Mouse (Mus musculus): ENCODE results near the gene Tmem119. TPM values are rescaled to one million over a fixed set of nuclear protein-coding genes. Genes with fewer than 3 reads are reported as not detected.

Tmem119 gene
- polyA plus RNA-seq, 1 experiment, result 1.2 TPM

DNA sequence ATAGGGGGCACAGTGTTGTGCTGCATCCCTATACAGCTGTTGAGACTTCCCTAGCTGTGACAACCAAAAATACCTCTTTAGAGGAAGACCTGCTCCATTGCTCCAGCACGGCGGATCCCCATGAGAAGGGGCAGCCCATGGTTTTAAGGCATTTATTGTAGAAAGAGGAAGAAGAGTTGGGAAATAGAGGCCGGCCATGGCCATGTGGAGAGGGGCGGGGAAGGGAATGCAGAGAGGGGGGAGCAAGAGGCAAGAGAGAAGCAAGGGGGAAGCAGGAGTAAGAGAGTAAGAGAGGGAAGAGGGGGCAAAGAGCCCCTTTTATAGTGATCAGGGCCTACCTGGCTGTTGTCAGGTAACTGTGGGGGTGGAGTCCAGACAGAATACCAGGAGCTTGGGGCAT, 9.8 kb upstream of the Tmem119 start:
- TF ChIP-seq CTCF (IDR thresholded peaks at IDR 0.05; ENCODE audit: low read depth, low read length), result no peak
- TF ChIP-seq EP300 (IDR thresholded peaks at IDR 0.05; ENCODE audit: insufficient read depth, low read depth, low read length), result no peak
- TF ChIP-seq POLR2A (IDR thresholded peaks at IDR 0.05; ENCODE audit: insufficient read depth, low read length), result no peak
- Histone ChIP-seq H3K27me3 (ENCODE audit: control insufficient read depth, insufficient read depth, low read length, poor library complexity, severe bottlenecking) (no peaks in the 10 kb centered on the region), H3K4me3 (ENCODE audit: low read depth, low read length) (no peak overlapping the region), H3K9me3 (replicated peaks; ENCODE audit: control insufficient read depth, insufficient read depth, low read length, poor library complexity, severe bottlenecking) (no peaks in the 10 kb centered on the region), H3K36me3 (ENCODE audit: control insufficient read depth, insufficient read depth, low read length, poor library complexity, severe bottlenecking) (no peaks in the 10 kb centered on the region), H3K27ac (ENCODE audit: insufficient read depth, low read length) (no peak overlapping the region), H3K4me1 (ENCODE audit: control insufficient read depth, insufficient read depth, low read length) (peaks cover 3% of the 10 kb centered on the region), H3K9ac (ENCODE audit: low read depth, poor library complexity, severe bottlenecking) (no peak overlapping the region)

DNA sequence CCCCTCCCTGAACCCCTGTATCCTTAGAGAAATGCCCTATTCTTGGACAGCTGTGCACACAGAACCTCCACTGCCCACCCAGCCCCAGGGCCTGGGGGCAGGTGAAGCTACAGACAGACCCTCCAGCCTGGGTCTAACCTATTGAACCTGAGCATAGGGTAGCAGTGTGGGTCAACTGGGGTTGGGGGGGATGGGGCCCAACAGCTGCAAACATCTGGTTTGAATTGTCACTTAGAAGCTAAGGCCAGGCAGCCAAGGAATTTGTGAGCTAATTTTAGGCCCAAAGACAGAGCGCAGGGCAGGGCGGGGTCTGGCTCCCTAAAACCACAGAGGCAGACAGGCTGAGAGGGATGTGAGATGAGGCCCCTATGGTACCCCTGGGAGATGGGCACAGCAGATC, 7.9 kb upstream of the Tmem119 start:
- Histone ChIP-seq H3K4me3 (ENCODE audit: low read depth, low read length) (no peak overlapping the region), H3K9ac (ENCODE audit: low read depth, poor library complexity, severe bottlenecking) (no peak overlapping the region), H3K4me1 (ENCODE audit: control insufficient read depth, insufficient read depth, low read length) (no peaks in the 10 kb centered on the region), H3K27me3 (ENCODE audit: control insufficient read depth, insufficient read depth, low read length, poor library complexity, severe bottlenecking) (no peaks in the 10 kb centered on the region), H3K36me3 (ENCODE audit: control insufficient read depth, insufficient read depth, low read length, poor library complexity, severe bottlenecking) (no peaks in the 10 kb centered on the region), H3K27ac (ENCODE audit: insufficient read depth, low read length) (no peak overlapping the region), H3K9me3 (replicated peaks; ENCODE audit: control insufficient read depth, insufficient read depth, low read length, poor library complexity, severe bottlenecking) (no peaks in the 10 kb centered on the region)
- TF ChIP-seq CTCF (IDR thresholded peaks at IDR 0.05; ENCODE audit: low read depth, low read length) (no peak), EP300 (IDR thresholded peaks at IDR 0.05; ENCODE audit: insufficient read depth, low read depth, low read length) (no peak), POLR2A (IDR thresholded peaks at IDR 0.05; ENCODE audit: insufficient read depth, low read length) (no peak)

DNA sequence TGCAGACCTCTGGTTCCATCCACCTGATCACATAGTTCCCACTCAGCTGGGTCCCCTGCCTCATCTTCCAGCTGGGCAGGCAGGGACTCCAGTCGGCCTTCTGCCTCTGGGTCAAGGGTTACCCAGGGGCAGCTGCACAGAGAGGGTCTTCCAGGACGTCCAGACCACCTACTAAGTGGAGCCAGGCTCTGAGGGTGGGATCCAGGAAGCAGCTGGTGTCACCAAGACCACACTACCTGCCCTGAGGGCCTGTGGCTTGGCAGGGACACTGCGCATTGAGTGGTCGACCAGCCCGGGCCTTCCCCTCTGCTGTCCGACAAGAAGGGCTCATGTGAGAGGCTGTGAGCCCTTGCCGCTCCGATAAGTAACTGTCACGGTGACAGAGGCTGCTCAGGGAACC, 7.4 kb upstream of the Tmem119 start:
- TF ChIP-seq CTCF (IDR thresholded peaks at IDR 0.05; ENCODE audit: low read depth, low read length) (no peak), POLR2A (IDR thresholded peaks at IDR 0.05; ENCODE audit: insufficient read depth, low read length) (no peak), EP300 (IDR thresholded peaks at IDR 0.05; ENCODE audit: insufficient read depth, low read depth, low read length) (no peak)
- Histone ChIP-seq H3K27ac (ENCODE audit: insufficient read depth, low read length) (no peak overlapping the region), H3K4me1 (ENCODE audit: control insufficient read depth, insufficient read depth, low read length) (no peaks in the 10 kb centered on the region), H3K36me3 (ENCODE audit: control insufficient read depth, insufficient read depth, low read length, poor library complexity, severe bottlenecking) (no peaks in the 10 kb centered on the region), H3K27me3 (ENCODE audit: control insufficient read depth, insufficient read depth, low read length, poor library complexity, severe bottlenecking) (no peaks in the 10 kb centered on the region), H3K4me3 (ENCODE audit: low read depth, low read length) (no peak overlapping the region), H3K9ac (ENCODE audit: low read depth, poor library complexity, severe bottlenecking) (no peak overlapping the region), H3K9me3 (replicated peaks; ENCODE audit: control insufficient read depth, insufficient read depth, low read length, poor library complexity, severe bottlenecking) (no peaks in the 10 kb centered on the region)

DNA sequence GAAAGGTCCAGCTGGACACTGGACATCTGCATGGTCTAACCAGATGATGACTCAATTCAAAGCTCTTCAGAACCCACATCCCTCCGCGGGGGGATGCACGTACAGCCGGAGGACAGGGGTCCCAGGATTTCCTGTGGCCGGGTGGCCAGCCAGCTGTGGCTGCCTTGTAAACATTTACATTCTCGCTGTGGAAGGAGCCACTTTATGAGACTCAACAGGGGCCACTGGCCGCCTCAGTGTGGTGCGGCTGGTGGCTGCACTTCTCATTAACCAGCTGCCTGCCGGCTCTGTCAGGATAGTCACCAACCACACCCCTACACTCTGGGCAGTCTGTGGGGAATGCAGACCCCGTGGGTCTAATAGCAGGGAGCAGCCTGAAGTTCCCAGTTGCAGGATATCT, 6.1 kb upstream of the Tmem119 start:
- Histone ChIP-seq H3K4me1 (ENCODE audit: control insufficient read depth, insufficient read depth, low read length) (no peaks in the 10 kb centered on the region), H3K27ac (ENCODE audit: insufficient read depth, low read length) (no peak overlapping the region), H3K9ac (ENCODE audit: low read depth, poor library complexity, severe bottlenecking) (no peak overlapping the region), H3K27me3 (ENCODE audit: control insufficient read depth, insufficient read depth, low read length, poor library complexity, severe bottlenecking) (no peaks in the 10 kb centered on the region), H3K9me3 (replicated peaks; ENCODE audit: control insufficient read depth, insufficient read depth, low read length, poor library complexity, severe bottlenecking) (no peaks in the 10 kb centered on the region), H3K4me3 (ENCODE audit: low read depth, low read length) (no peak overlapping the region), H3K36me3 (ENCODE audit: control insufficient read depth, insufficient read depth, low read length, poor library complexity, severe bottlenecking) (no peaks in the 10 kb centered on the region)
- TF ChIP-seq CTCF (IDR thresholded peaks at IDR 0.05; ENCODE audit: low read depth, low read length) (no peak), POLR2A (IDR thresholded peaks at IDR 0.05; ENCODE audit: insufficient read depth, low read length) (no peak), EP300 (IDR thresholded peaks at IDR 0.05; ENCODE audit: insufficient read depth, low read depth, low read length) (no peak)

DNA sequence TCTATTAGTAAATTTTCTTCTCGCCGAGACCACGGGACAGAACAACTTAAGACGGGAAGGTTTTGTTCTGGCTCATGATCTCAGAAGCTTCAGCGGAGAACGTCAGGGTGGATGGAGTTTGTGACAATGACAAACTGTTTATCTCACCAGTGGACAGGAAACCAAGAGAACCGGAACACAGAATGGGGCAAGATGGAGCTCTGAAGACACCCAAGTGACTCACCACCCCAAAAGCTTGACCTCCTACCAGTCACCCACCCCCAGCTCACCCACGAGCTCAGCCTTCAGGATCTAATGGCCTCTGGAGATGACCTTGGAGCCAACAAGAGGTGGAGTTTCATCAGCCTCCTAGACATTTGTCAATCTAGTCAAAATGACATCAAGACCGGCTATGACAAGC, 5.0 kb upstream of the Tmem119 start:
- Histone ChIP-seq H3K36me3 (ENCODE audit: control insufficient read depth, insufficient read depth, low read length, poor library complexity, severe bottlenecking) (no peaks in the 10 kb centered on the region), H3K27me3 (ENCODE audit: control insufficient read depth, insufficient read depth, low read length, poor library complexity, severe bottlenecking) (no peaks in the 10 kb centered on the region), H3K9ac (ENCODE audit: low read depth, poor library complexity, severe bottlenecking) (no peak overlapping the region), H3K27ac (ENCODE audit: insufficient read depth, low read length) (no peak overlapping the region), H3K4me3 (ENCODE audit: low read depth, low read length) (no peak overlapping the region), H3K4me1 (ENCODE audit: control insufficient read depth, insufficient read depth, low read length) (no peaks in the 10 kb centered on the region), H3K9me3 (replicated peaks; ENCODE audit: control insufficient read depth, insufficient read depth, low read length, poor library complexity, severe bottlenecking) (no peaks in the 10 kb centered on the region)
- TF ChIP-seq CTCF (IDR thresholded peaks at IDR 0.05; ENCODE audit: low read depth, low read length) (no peak), POLR2A (IDR thresholded peaks at IDR 0.05; ENCODE audit: insufficient read depth, low read length) (no peak), EP300 (IDR thresholded peaks at IDR 0.05; ENCODE audit: insufficient read depth, low read depth, low read length) (no peak)

DNA sequence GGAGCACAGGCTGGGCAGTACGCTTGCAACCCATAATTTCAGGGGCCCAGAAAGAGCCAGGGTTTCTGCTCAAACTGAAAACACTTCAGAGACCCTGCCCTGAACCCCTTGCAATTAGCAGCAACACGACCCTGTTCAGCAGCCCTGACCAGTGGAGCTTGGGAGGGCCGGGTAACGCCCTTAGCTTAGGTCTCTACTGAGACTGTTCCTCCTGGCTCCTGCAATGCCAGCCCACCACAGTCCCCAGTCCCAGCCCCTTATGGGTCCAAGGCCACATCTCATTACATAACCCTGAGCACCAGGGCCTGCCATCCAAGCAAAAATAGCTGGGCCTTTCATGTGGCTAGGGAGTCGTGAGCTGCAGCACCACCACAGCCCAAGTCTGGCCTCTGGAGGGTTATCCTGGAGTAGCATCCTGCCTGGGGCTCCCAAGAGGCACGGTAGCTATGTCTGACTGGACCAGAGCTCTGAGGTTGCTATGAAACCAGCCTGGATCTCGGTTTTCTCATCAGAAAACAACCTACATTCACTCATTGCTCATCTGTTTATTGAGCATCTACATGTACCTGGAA, 4.2 kb upstream of the Tmem119 start:
- H3K4me1 ChIP-seq (ENCODE audit: control insufficient read depth, insufficient read depth, low read length), result peaks cover 2% of the 10 kb centered on the region
- H3K27me3 ChIP-seq (ENCODE audit: control insufficient read depth, insufficient read depth, low read length, poor library complexity, severe bottlenecking), result no peaks in the 10 kb centered on the region
- H3K36me3 ChIP-seq (ENCODE audit: control insufficient read depth, insufficient read depth, low read length, poor library complexity, severe bottlenecking), result no peaks in the 10 kb centered on the region
- H3K4me3 ChIP-seq (ENCODE audit: low read depth, low read length), result no peak overlapping the region
- no peak overlapping the region for H3K27ac ChIP-seq (ENCODE audit: insufficient read depth, low read length)
- H3K9ac ChIP-seq (ENCODE audit: low read depth, poor library complexity, severe bottlenecking), result no peak overlapping the region
- TF ChIP-seq EP300 (IDR thresholded peaks at IDR 0.05; ENCODE audit: insufficient read depth, low read depth, low read length), result no peak
- TF ChIP-seq POLR2A (IDR thresholded peaks at IDR 0.05; ENCODE audit: insufficient read depth, low read length), result no peak
- no peak for TF ChIP-seq CTCF (IDR thresholded peaks at IDR 0.05; ENCODE audit: low read depth, low read length)
- no peaks in the 10 kb centered on the region for H3K9me3 ChIP-seq (replicated peaks; ENCODE audit: control insufficient read depth, insufficient read depth, low read length, poor library complexity, severe bottlenecking)
